1 mouse cellular context compared by ENCODE assay signal in the genomic region with DNA sequence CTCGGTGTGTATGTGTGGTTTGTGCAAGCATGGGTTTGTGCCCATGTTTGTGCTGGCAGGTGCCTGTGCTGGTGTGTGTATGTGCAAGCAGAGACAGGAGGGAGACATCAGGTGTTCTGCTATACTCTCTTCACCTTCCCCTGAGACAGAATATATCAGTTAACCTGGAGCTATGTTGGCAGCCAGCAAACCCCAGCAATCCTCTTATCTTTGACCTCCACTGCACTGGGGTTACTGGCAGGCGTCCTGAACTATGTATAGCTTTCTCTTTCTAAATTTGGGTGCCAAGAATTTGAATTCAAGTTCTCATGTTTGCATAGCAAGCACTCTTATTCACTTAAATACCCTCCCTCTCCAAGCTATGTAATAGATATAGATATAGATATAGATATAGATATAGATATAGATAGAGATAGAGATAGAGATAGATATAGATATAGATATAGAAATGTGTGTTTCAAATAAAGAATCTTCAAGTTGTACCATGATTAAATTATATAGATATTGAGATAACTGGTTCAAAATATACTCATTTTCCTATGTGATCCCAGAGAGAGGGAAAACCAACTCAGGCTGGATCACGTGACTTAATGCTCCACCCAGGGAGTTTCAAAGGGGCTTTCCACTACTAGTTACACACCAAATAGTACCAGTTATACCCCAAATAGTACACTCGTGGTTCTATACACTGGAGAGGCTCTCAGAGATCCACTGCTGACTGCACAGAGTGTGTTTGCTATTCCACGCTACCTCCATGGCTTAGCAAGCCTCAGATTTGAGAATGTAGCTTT.
A peak's percentile ranks its signal among the peaks of the same experiment; 100 is the strongest.
TF ChIP-seq lines count a peak whose summit lies in the region.

No protein-coding gene starts in this region.

TF ChIP-seq in CH12.LX, 34 proteins besides CTCF, POLR2A, EP300 and RAD21:
- TF ChIP-seq USF1 (IDR thresholded peaks at IDR 0.05; ENCODE audit: low read depth, low read length) = peak; percentile 82
- TF ChIP-seq TBP (conservative IDR thresholded peaks at IDR 0.05; ENCODE audit: low read depth, low read length) = no peak
- no peak for TF ChIP-seq KAT2A (IDR thresholded peaks at IDR 0.05; ENCODE audit: insufficient replicate concordance, low read length)
- TF ChIP-seq NELFE (IDR thresholded peaks at IDR 0.05; ENCODE audit: low read depth, low read length) = no peak
- no peak for TF ChIP-seq JUN (IDR thresholded peaks at IDR 0.05; ENCODE audit: insufficient read depth, low read depth, low read length)
- no peak for TF ChIP-seq HCFC1 (IDR thresholded peaks at IDR 0.05; ENCODE audit: low read depth, low read length)
- peak; percentile 68 for TF ChIP-seq BHLHE40 (IDR thresholded peaks at IDR 0.05; ENCODE audit: low read depth, low read length)
- TF ChIP-seq ELF1 (IDR thresholded peaks at IDR 0.05; ENCODE audit: low read depth, low read length) = no peak
- TF ChIP-seq ZNF384 (IDR thresholded peaks at IDR 0.05; ENCODE audit: low read depth, low read length) = no peak
- no peak for TF ChIP-seq MXI1 (IDR thresholded peaks at IDR 0.05; ENCODE audit: low read depth, low read length)
- no peak for TF ChIP-seq NRF1 (IDR thresholded peaks at IDR 0.05; ENCODE audit: low read depth, low read length)
- TF ChIP-seq ETS1 (conservative IDR thresholded peaks at IDR 0.05; ENCODE audit: low read depth, low read length) = no peak
- TF ChIP-seq MEF2A (IDR thresholded peaks at IDR 0.05; ENCODE audit: borderline replicate concordance, low read depth, low read length) = no peak; the same call in 1 of the 2 replicates
- TF ChIP-seq CHD2 (IDR thresholded peaks at IDR 0.05; ENCODE audit: low read length) = no peak
- TF ChIP-seq POLR2AphosphoS2 (IDR thresholded peaks at IDR 0.05; ENCODE audit: low read depth, low read length) = no peak
- peak; percentile 83 for TF ChIP-seq USF2 (conservative IDR thresholded peaks at IDR 0.05; ENCODE audit: low read depth, low read length)
TF ChIP-seq in CH12.LX: peak in this region for 3.
